Mouse (Mus musculus): ENCODE results near the gene Hs2st1. TPM values are rescaled to one million over a fixed set of nuclear protein-coding genes. Genes with fewer than 3 reads are reported as not detected.

Gene Hs2st1
- polyA plus RNA-seq, 1 experiment from 2014 or later: 13.9 TPM

GRCm38 (mm10) chr3:144537078-144537855, 32.7 kb downstream of the Hs2st1 start:
- no peak overlapping the region for H3K9ac ChIP-seq (ENCODE audit: low read depth, low read length)
- WGBS: 84% methylated on average over 7 of the region's 7 CpGs
- H3K36me3 ChIP-seq (ENCODE audit: control insufficient read depth, insufficient read depth, low read length): no peaks in the 10 kb centered on the region
- no peak for ATAC-seq
- H3K9me3 ChIP-seq (replicated peaks; ENCODE audit: control insufficient read depth, low read length, poor library complexity, severe bottlenecking): no peaks in the 10 kb centered on the region
- H3K27ac ChIP-seq (ENCODE audit: low read length): no peak overlapping the region
- no peaks in the 10 kb centered on the region for H3K27me3 ChIP-seq (ENCODE audit: control insufficient read depth, insufficient read depth, low read depth, low read length)
- no peak overlapping the region for H3K4me2 ChIP-seq (ENCODE audit: low read length)
- peaks cover 3% of the 10 kb centered on the region; the same call in 1 of the 2 replicates for H3K4me1 ChIP-seq (ENCODE audit: control insufficient read depth, insufficient read depth, low read length)
- H3K4me3 ChIP-seq (ENCODE audit: low read depth, low read length): no peak overlapping the region

- 96% methylated on average over 4 of the region's 4 CpGs for WGBS
These were observed 34.9 kb downstream of the Hs2st1 start for GRCm38 (mm10) chr3:144535056-144535455.

GRCm38 (mm10) chr3:144531023-144531422, 39.0 kb downstream of the Hs2st1 start:
- no peaks in the 10 kb centered on the region for H3K9me3 ChIP-seq (replicated peaks; ENCODE audit: control insufficient read depth, low read length, poor library complexity, severe bottlenecking)
- no peak overlapping the region for H3K27ac ChIP-seq (ENCODE audit: low read length)
- H3K9ac ChIP-seq (ENCODE audit: low read depth, low read length): peak overlapping the region; percentile 25; the same call in 1 of the 2 replicates
- ATAC-seq: peak; percentile 46; the same call in 1 of the 2 replicates
- peaks cover 15% of the 10 kb centered on the region for H3K4me1 ChIP-seq (ENCODE audit: control insufficient read depth, insufficient read depth, low read length)
- no peaks in the 10 kb centered on the region for H3K27me3 ChIP-seq (ENCODE audit: control insufficient read depth, insufficient read depth, low read depth, low read length)
- H3K4me3 ChIP-seq (ENCODE audit: low read depth, low read length): no peak overlapping the region
- 43% methylated on average over 5 of the region's 5 CpGs for WGBS
- peak overlapping the region; percentile 14; the same call in 1 of the 2 replicates for H3K4me2 ChIP-seq (ENCODE audit: low read length)
- H3K36me3 ChIP-seq (ENCODE audit: control insufficient read depth, insufficient read depth, low read length): no peaks in the 10 kb centered on the region

More at GRCm38 (mm10) chr3:144535056-144535455, 34.9 kb downstream of the Hs2st1 start:
- no peak overlapping the region for H3K9ac ChIP-seq (ENCODE audit: low read depth, low read length)
- H3K9me3 ChIP-seq (replicated peaks; ENCODE audit: control insufficient read depth, low read length, poor library complexity, severe bottlenecking): no peaks in the 10 kb centered on the region
- H3K4me2 ChIP-seq (ENCODE audit: low read length): no peak overlapping the region
- no peak for ATAC-seq
- no peaks in the 10 kb centered on the region for H3K36me3 ChIP-seq (ENCODE audit: control insufficient read depth, insufficient read depth, low read length)
- H3K4me1 ChIP-seq (ENCODE audit: control insufficient read depth, insufficient read depth, low read length): peaks cover 11% of the 10 kb centered on the region
- H3K27ac ChIP-seq (ENCODE audit: low read length): no peak overlapping the region
- H3K4me3 ChIP-seq (ENCODE audit: low read depth, low read length): no peak overlapping the region
- no peaks in the 10 kb centered on the region for H3K27me3 ChIP-seq (ENCODE audit: control insufficient read depth, insufficient read depth, low read depth, low read length)

GRCm38 (mm10) chr3:144527918-144528317, 42.1 kb downstream of the Hs2st1 start:
- H3K27ac ChIP-seq (ENCODE audit: low read length): no peak overlapping the region
- H3K9me3 ChIP-seq (replicated peaks; ENCODE audit: control insufficient read depth, low read length, poor library complexity, severe bottlenecking): no peaks in the 10 kb centered on the region
- H3K27me3 ChIP-seq (ENCODE audit: control insufficient read depth, insufficient read depth, low read depth, low read length): no peaks in the 10 kb centered on the region
- H3K4me3 ChIP-seq (ENCODE audit: low read depth, low read length): no peak overlapping the region
- WGBS: 83% methylated on average over 7 of the region's 7 CpGs
- H3K36me3 ChIP-seq (ENCODE audit: control insufficient read depth, insufficient read depth, low read length): no peaks in the 10 kb centered on the region
- peaks cover 11% of the 10 kb centered on the region for H3K4me1 ChIP-seq (ENCODE audit: control insufficient read depth, insufficient read depth, low read length)
- H3K9ac ChIP-seq (ENCODE audit: low read depth, low read length): no peak overlapping the region
- no peak overlapping the region for H3K4me2 ChIP-seq (ENCODE audit: low read length)
- ATAC-seq: no peak

GRCm38 (mm10) chr3:144519581-144520272, 50.3 kb downstream of the Hs2st1 start:
- H3K4me2 ChIP-seq (ENCODE audit: low read length): no peak overlapping the region
- ATAC-seq: no peak
- peaks cover 7% of the 10 kb centered on the region; the same call in 1 of the 2 replicates for H3K4me1 ChIP-seq (ENCODE audit: control insufficient read depth, insufficient read depth, low read length)
- H3K27ac ChIP-seq (ENCODE audit: low read length): 0 out of 2 replicates have a peak overlapping the region, but pooled peaks have one; percentile 20
- H3K4me3 ChIP-seq (ENCODE audit: low read depth, low read length): no peak overlapping the region
- no peaks in the 10 kb centered on the region for H3K9me3 ChIP-seq (replicated peaks; ENCODE audit: control insufficient read depth, low read length, poor library complexity, severe bottlenecking)
- H3K36me3 ChIP-seq (ENCODE audit: control insufficient read depth, insufficient read depth, low read length): no peaks in the 10 kb centered on the region
- H3K9ac ChIP-seq (ENCODE audit: low read depth, low read length): no peak overlapping the region
- WGBS: 58% methylated on average over 10 of the region's 10 CpGs
- no peaks in the 10 kb centered on the region for H3K27me3 ChIP-seq (ENCODE audit: control insufficient read depth, insufficient read depth, low read depth, low read length)

- 73% methylated on average over 5 of the region's 5 CpGs for WGBS
- Histone ChIP-seq H3K4me2 (ENCODE audit: low read length) (no peak overlapping the region), H3K27ac (ENCODE audit: low read length) (no peak overlapping the region), H3K27me3 (ENCODE audit: control insufficient read depth, insufficient read depth, low read depth, low read length) (no peaks in the 10 kb centered on the region), H3K9ac (ENCODE audit: low read depth, low read length) (no peak overlapping the region), H3K36me3 (ENCODE audit: control insufficient read depth, insufficient read depth, low read length) (no peaks in the 10 kb centered on the region), H3K4me3 (ENCODE audit: low read depth, low read length) (no peak overlapping the region), H3K4me1 (ENCODE audit: control insufficient read depth, insufficient read depth, low read length) (peaks cover 7% of the 10 kb centered on the region; the same call in 1 of the 2 replicates), H3K9me3 (replicated peaks; ENCODE audit: control insufficient read depth, low read length, poor library complexity, severe bottlenecking) (no peaks in the 10 kb centered on the region)
- no peak for ATAC-seq
These were observed 51.1 kb downstream of the Hs2st1 start for GRCm38 (mm10) chr3:144518917-144519316.

GRCm38 (mm10) chr3:144515286-144515685, 54.7 kb downstream of the Hs2st1 start:
- ATAC-seq: no peak
- 89% methylated on average over 7 of the region's 7 CpGs for WGBS
- no peaks in the 10 kb centered on the region for H3K27me3 ChIP-seq (ENCODE audit: control insufficient read depth, insufficient read depth, low read depth, low read length)
- no peaks in the 10 kb centered on the region for H3K36me3 ChIP-seq (ENCODE audit: control insufficient read depth, insufficient read depth, low read length)
- no peak overlapping the region for H3K4me2 ChIP-seq (ENCODE audit: low read length)
- H3K9ac ChIP-seq (ENCODE audit: low read depth, low read length): no peak overlapping the region
- no peaks in the 10 kb centered on the region for H3K9me3 ChIP-seq (replicated peaks; ENCODE audit: control insufficient read depth, low read length, poor library complexity, severe bottlenecking)
- H3K27ac ChIP-seq (ENCODE audit: low read length): no peak overlapping the region
- no peak overlapping the region for H3K4me3 ChIP-seq (ENCODE audit: low read depth, low read length)
- H3K4me1 ChIP-seq (ENCODE audit: control insufficient read depth, insufficient read depth, low read length): peaks cover 7% of the 10 kb centered on the region; the same call in 1 of the 2 replicates

GRCm38 (mm10) chr3:144514122-144514505, 55.9 kb downstream of the Hs2st1 start:
- ATAC-seq: no peak
- no peak overlapping the region for H3K4me3 ChIP-seq (ENCODE audit: low read depth, low read length)
- H3K4me1 ChIP-seq (ENCODE audit: control insufficient read depth, insufficient read depth, low read length): 0 out of 2 replicates have a peak, but pooled peaks cover 2% of the 10 kb centered on the region
- no peaks in the 10 kb centered on the region for H3K9me3 ChIP-seq (replicated peaks; ENCODE audit: control insufficient read depth, low read length, poor library complexity, severe bottlenecking)
- no peaks in the 10 kb centered on the region for H3K36me3 ChIP-seq (ENCODE audit: control insufficient read depth, insufficient read depth, low read length)
- H3K27ac ChIP-seq (ENCODE audit: low read length): no peak overlapping the region
- H3K27me3 ChIP-seq (ENCODE audit: control insufficient read depth, insufficient read depth, low read depth, low read length): no peaks in the 10 kb centered on the region
- 94% methylated on average over 10 of the region's 10 CpGs for WGBS
- no peak overlapping the region for H3K4me2 ChIP-seq (ENCODE audit: low read length)
- no peak overlapping the region for H3K9ac ChIP-seq (ENCODE audit: low read depth, low read length)
